Mouse (Mus musculus): Measurements from ENCODE around the gene Nup85.

- no peak for TF ChIP-seq POLR2A (IDR thresholded peaks at IDR 0.05; ENCODE audit: control insufficient read depth, low read depth, low read length)
- TF ChIP-seq CTCF (IDR thresholded peaks at IDR 0.05; ENCODE audit: control insufficient read depth, insufficient read depth, insufficient replicate concordance, low read depth, low read length), result no peak
Observed at GRCm38 (mm10) chr11:115582913-115583606, 18.8 kb downstream of the Nup85 start.

All from testis, adult 2 months (tissue).